Mouse (Mus musculus): ENCODE results near the gene Map3k19. TPM values are rescaled to one million over a fixed set of nuclear protein-coding genes. Genes with fewer than 3 reads are reported as not detected.

Map3k19 gene
- total RNA-seq, 2 experiments from 2014 or later: 3.8 to 5.3 TPM

DNA sequence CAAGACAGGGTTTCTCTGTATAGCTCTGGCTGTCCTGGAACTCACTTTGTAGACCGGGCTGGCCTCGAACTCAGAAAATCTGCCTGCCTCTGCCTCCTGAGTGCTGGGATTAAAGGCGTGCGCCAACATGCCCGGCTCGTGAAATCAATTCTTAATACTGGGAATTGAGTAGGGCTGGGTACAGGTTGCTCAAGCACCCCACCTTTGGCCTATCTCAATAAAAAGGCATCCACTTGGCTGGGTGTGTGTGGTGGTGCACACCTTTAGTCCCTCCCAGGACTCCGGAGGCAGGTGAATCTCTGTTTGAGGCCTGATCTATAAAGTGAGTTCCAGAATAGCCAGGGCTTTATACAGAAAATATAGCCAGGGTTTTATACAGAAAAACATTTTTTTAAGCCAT, 46.2 kb downstream of the Map3k19 start:
- no peak for DNase-seq (ENCODE audit: extremely low spot score in 1 of 2, low spot score in 1 of 2)

DNA sequence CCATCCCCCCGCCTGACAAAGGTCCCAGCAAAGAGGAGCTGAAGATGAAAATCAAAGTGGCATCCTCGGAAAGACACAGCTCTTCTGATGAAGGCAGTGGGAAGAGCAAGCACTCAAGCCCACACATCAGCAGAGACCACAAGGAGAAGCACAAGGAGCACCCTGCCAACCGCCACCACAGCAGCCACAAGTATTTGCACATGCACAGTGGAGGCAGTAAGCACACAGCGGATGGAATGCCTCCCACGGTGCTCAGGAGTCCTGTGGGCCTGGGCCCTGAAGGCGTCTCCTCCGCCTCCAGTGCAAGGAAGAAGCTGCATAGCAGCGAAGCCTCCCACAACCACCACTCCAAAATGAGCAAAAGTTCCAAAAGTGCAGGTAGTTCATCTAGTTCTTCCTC, 51.9 kb downstream of the Map3k19 start:
- DNase-seq (ENCODE audit: extremely low spot score in 1 of 2, low spot score in 1 of 2): no peak

DNA sequence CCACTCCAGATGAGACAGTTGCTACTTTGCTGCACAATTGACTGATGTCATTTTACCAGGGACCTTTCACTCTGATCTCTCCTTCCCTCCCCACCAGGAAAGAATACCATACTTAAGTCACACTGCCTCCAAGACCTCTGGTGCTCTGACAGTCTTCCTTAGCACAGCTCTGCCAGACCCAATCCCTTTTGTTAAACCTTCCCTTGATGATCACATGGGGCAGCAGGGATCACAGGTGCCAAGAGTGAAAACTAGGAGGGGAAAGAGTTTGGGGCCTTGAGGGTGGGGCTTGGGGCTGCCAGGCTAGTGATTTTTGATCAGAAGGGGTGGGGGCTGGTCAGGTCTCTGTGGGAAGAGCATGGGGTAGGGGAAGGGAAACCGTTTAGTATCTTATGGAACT, 58.1 kb downstream of the Map3k19 start:
- no peak for DNase-seq (ENCODE audit: extremely low spot score in 1 of 2, low spot score in 1 of 2)

GRCm38 (mm10) chr1:127796341-127796740, 58.5 kb downstream of the Map3k19 start:
- no peak for DNase-seq (ENCODE audit: extremely low spot score in 1 of 2, low spot score in 1 of 2)

- DNase-seq (ENCODE audit: extremely low spot score in 1 of 2, low spot score in 1 of 2): no peak
Measured at GRCm38 (mm10) chr1:127795087-127795769, 59.6 kb downstream of the Map3k19 start.

GRCm38 (mm10) chr1:127793459-127793858, 61.4 kb downstream of the Map3k19 start:
- no peak for DNase-seq (ENCODE audit: extremely low spot score in 1 of 2, low spot score in 1 of 2)

GRCm38 (mm10) chr1:127788943-127789342, 65.9 kb downstream of the Map3k19 start:
- no peak for DNase-seq (ENCODE audit: extremely low spot score in 1 of 2, low spot score in 1 of 2)

- DNase-seq (ENCODE audit: extremely low spot score in 1 of 2, low spot score in 1 of 2): no peak
Measured at GRCm38 (mm10) chr1:127785882-127786281, 68.9 kb downstream of the Map3k19 start.

GRCm38 (mm10) chr1:127783862-127784261, 71.0 kb downstream of the Map3k19 start:
- DNase-seq (ENCODE audit: extremely low spot score in 1 of 2, low spot score in 1 of 2): no peak

- DNase-seq (ENCODE audit: extremely low spot score in 1 of 2, low spot score in 1 of 2): no peak
Measured at GRCm38 (mm10) chr1:127780849-127781248, 74.0 kb downstream of the Map3k19 start.

GRCm38 (mm10) chr1:127780142-127780541, 74.7 kb downstream of the Map3k19 start:
- DNase-seq (ENCODE audit: extremely low spot score in 1 of 2, low spot score in 1 of 2): no peak

DNA sequence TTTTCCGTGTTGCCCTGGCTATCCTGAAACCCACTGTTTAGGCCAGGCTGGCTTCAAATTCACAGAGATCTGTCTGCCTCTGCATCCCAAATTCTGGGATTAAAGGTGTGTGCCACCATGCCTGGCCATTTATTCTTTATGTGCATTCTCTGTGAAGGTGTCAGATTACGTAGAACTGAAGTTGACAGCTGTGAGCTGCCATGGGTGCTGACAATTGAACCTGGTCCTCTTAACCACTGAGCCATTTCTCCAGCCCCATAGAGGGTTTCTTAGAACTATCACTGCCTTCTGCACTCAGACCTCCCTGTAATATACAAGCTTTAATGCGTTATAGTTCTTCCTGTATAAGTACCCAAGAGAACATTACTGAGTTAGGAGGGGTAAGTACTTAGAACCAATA, 76.2 kb downstream of the Map3k19 start:
- DNase-seq (ENCODE audit: extremely low spot score in 1 of 2, low spot score in 1 of 2): no peak

- no peak for DNase-seq (ENCODE audit: extremely low spot score in 1 of 2, low spot score in 1 of 2)
Measured at GRCm38 (mm10) chr1:127776246-127776645, 78.6 kb downstream of the Map3k19 start.

- no peak for DNase-seq (ENCODE audit: extremely low spot score in 1 of 2, low spot score in 1 of 2)
Measured at GRCm38 (mm10) chr1:127775206-127775720, 79.6 kb downstream of the Map3k19 start.

GRCm38 (mm10) chr1:127774501-127774880, 80.3 kb downstream of the Map3k19 start:
- DNase-seq (ENCODE audit: extremely low spot score in 1 of 2, low spot score in 1 of 2): no peak

DNA sequence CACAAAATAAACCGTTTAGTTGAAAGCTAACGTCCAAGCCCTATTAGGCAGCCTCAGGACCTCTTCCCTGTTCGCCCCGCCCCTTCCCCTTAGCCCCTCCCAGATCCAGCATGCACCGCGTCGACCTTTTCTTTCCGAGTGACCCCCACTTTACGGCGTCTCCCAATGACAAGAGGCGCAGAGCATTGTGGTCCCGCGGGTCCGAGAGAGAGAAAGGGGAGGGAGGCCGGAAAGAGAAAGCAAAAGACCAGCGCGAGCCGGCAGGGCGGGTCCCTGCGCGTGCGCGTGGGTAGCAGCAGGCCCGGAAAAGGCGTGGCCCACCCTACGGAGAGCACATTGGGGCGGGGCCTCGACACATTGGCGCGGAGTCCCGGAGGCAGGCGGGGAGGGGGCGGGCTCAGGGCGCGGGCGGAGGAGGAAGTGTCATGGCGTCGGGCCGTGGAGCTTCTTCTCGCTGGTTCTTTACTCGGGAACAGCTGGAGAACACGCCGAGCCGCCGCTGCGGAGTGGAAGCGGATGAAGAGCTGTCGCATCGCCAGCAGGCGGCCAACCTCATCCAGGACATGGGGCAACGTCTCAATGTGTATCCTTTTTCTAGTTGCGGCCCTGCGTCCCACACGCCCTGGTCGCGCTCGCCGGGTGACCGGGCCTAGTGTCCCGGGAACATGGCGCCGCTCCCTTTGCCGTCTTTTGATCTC, 80.9 kb downstream of the Map3k19 start, which contains the start of gene Ccnt2:
Ccnt2 (plus strand) TSS at position 362 of the 698 bp plus-strand sequence.
- peak; percentile 91 to 92 for DNase-seq (ENCODE audit: extremely low spot score in 1 of 2, low spot score in 1 of 2)

DNA sequence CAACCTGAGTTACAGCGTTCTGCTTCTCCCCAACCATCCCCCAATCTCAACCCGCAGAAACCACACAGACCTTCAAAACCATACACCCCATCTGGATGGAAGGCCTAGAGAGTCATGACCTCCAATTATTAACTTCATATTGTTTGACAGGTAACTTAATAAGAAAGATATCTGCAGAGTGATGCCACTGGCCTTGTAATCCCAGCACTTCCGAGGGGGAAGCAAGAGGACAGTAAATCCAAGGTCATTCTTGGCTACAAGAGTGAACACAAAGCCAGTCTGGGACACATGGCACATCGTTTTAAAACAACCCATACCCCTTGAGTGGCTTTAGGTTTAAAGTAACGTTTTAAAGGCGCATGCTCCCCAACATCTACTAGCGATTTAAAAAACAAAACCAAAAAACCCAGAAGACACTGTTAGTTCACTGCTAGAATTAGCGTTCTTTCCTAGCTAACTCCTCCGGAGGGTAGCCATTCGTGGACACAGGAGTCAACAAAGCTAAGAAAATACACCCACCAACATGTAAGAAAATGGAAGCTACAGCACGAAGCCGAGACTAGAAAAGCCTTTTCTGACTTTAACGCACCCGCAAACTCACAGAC, 81.5 kb downstream of the Map3k19 start:
- no peak for DNase-seq (ENCODE audit: extremely low spot score in 1 of 2, low spot score in 1 of 2)

- no peak for DNase-seq (ENCODE audit: extremely low spot score in 1 of 2, low spot score in 1 of 2)
Measured at GRCm38 (mm10) chr1:127766741-127767140, 88.1 kb downstream of the Map3k19 start.

DNA sequence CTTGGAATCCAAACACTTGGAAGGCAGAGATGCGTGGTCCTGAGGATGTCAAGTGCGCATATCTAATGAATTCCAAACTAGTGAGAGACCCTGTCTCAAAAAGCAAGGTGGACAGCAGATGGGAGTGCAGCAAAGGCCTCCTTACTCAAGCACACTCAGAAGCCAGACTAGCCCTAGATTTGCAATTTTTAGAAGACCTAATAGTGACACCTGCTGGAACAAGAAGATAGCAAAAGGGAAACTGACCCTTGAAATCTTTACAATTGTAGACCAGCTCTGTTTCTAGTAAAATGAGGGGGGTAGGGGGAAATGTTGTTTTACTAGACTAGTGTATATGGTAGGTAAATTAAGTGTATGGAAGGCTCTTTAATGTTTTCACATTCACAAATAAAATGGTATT, 89.4 kb downstream of the Map3k19 start:
- no peak for DNase-seq (ENCODE audit: extremely low spot score in 1 of 2, low spot score in 1 of 2)
